Mouse (Mus musculus): ENCODE measurements around the gene Hbq1b.

The Hbq1b gene

GRCm38 (mm10) chr11:32286695-32287492, at the start of gene Hbq1b:
Gene Hbq1b, plus strand, starts transcription at chr11:32286965.
- peak; percentile 28 for DNase-seq (ENCODE audit: low read depth)

- DNase-seq (ENCODE audit: low read depth): no peak
These were observed 49.4 kb upstream of the Hbq1b start for GRCm38 (mm10) chr11:32237411-32237795.

GRCm38 (mm10) chr11:32238093-32238860, 48.5 kb upstream of the Hbq1b start:
- peak; percentile 63 for DNase-seq (ENCODE audit: low read depth)

GRCm38 (mm10) chr11:32241391-32241790, 45.4 kb upstream of the Hbq1b start:
- DNase-seq (ENCODE audit: low read depth): no peak

DNA sequence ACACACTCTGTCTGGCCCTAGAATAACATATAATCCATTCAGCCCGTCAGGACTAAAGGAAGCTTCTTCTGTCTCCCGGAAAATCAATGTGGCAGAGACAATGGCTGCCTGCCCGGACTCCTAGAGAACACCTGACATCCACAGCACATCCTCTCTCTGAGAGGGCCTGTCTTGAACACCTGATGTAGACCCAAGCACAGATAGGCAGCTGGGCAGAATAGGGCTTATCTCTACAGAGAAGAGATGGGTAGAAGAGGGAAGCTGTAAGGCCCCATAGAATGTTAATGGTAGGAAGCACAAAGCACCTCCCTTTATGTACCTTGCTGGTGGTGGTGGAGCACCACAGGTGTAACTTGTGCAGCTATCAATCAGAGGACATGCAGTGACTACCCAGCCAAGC, 44.6 kb upstream of the Hbq1b start:
- DNase-seq (ENCODE audit: low read depth): no peak

GRCm38 (mm10) chr11:32243205-32243955, 43.4 kb upstream of the Hbq1b start:
- no peak for DNase-seq (ENCODE audit: low read depth)

GRCm38 (mm10) chr11:32244064-32244463, 42.7 kb upstream of the Hbq1b start:
- no peak for DNase-seq (ENCODE audit: low read depth)

DNA sequence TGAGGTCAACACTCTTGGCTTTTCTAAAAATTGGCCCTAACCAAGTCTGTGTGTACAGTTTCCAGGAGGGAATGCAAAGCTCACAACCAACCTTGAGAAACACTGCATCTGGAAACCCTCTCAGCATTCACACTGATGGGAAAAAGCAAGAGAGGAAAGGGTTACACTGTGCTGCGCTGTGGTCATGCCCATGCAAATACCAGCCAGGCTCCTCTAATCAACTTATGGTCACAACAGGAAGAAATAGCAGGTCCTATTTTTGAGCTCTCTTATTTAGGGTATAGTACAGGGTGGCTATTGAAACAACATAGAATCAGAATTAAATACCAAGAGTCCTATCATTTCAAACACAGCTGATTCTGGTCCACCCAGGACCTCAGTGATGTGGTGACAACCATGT, 42.1 kb upstream of the Hbq1b start:
- DNase-seq (ENCODE audit: low read depth): no peak

GRCm38 (mm10) chr11:32245614-32246013, 41.2 kb upstream of the Hbq1b start:
- DNase-seq (ENCODE audit: low read depth): no peak

DNA sequence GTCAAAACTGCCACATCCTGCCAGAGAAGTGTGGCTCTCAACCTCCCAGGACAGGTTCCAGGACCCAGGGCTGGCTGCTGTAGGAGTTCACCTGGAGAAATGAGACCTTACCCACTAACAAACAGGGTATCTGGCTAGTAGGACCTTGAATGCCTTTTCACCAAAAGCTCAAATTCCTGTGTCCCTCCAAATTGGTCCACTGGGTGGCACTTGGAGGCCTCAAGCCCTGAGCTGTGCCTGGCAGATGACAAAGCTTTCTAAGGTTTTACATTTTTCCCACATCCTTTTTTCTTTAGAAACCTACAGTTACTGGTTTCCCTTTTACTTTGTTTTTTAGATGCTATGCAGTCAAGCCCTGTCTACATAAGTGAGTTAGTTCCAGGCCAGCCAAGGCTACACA, 39.7 kb upstream of the Hbq1b start:
- peak; percentile 60 for DNase-seq (ENCODE audit: low read depth)

DNA sequence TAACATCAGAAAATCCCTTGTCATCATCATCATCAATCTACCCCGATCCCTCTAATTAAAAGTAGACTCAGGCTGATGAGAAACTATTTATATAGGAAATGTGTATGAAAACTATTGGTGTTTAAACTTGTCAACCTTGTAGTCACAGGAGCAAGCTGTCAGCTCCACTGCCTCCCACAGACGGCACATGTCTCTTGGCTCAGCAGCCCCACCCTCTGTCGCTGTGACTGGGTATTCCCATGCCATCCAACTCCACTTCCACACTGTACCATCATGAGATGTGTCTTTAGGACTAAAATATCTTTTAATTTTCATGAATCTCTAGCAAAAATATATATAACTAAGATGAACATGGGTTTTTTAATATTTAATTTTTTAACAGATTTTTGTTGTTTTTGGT, 38.4 kb upstream of the Hbq1b start:
- no peak for DNase-seq (ENCODE audit: low read depth)

GRCm38 (mm10) chr11:32250880-32251763, 35.6 kb upstream of the Hbq1b start:
- DNase-seq (ENCODE audit: low read depth): peak; percentile 81

DNA sequence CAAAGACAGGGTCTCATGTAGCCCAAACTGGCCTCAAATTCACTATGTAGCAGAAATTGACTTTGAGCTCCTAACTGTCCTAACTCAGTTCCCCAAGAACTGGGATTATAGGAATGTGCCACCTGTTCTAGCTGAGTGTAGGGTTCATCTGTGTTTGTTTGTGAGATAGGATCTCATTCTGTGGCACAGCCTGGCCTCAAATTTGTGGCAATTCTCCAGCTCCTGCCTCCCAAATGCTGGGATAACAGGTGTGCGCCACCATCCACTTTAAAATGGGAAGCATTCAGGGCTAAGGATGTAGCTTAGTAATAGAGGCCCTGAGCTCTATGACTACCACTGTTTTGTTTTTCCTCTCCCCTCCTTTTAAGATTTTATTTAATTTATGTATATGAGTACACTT, 33.6 kb upstream of the Hbq1b start:
- no peak for DNase-seq (ENCODE audit: low read depth)

GRCm38 (mm10) chr11:32256146-32256545, 30.6 kb upstream of the Hbq1b start:
- no peak for DNase-seq (ENCODE audit: low read depth)

GRCm38 (mm10) chr11:32256566-32256965, 30.2 kb upstream of the Hbq1b start:
- no peak for DNase-seq (ENCODE audit: low read depth)

- peak; percentile 28 for DNase-seq (ENCODE audit: low read depth)
These were observed 23.9 kb upstream of the Hbq1b start for GRCm38 (mm10) chr11:32262674-32263415.

- peak; percentile 95 for DNase-seq (ENCODE audit: low read depth)
These were observed 21.5 kb upstream of the Hbq1b start for GRCm38 (mm10) chr11:32265117-32265738.

DNA sequence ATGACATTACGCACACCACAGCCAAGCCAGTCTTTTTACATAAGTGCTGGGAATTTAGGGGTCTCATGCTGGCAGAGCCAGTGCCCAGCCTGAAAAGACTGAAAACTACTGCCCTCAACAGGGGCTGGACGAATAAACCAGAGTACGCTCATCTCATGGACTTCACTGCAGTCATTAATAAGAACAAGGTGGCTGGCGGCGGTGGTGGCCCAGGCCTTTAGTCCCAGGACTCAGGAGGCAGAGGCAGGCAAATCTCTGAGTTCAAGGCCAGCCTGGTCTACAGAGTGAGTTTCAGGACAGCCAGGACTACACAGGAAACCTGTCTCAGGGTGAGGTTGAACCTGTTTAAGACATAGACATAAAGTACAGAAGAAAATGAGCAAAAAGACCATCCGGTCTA, 20.6 kb upstream of the Hbq1b start:
- DNase-seq (ENCODE audit: low read depth): no peak

DNA sequence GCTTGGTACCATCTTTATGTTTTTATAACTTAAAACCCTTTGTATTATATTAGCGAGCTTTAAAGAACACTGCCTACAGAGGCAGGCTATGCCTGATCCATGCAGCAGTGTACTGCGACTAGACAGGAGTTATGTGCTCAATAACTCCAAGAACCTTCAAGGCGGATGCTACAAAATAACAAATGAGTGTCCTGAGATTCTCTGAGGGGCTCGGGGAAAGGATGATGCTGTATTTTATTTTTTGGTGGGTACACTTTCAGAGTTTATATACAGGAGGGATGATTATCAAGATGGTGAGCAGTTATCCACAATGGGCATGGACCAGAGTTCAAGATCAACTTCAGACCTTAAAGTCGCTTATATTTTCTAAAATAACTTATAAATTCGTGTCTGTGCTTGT, 20.0 kb upstream of the Hbq1b start:
- DNase-seq (ENCODE audit: low read depth): no peak

DNA sequence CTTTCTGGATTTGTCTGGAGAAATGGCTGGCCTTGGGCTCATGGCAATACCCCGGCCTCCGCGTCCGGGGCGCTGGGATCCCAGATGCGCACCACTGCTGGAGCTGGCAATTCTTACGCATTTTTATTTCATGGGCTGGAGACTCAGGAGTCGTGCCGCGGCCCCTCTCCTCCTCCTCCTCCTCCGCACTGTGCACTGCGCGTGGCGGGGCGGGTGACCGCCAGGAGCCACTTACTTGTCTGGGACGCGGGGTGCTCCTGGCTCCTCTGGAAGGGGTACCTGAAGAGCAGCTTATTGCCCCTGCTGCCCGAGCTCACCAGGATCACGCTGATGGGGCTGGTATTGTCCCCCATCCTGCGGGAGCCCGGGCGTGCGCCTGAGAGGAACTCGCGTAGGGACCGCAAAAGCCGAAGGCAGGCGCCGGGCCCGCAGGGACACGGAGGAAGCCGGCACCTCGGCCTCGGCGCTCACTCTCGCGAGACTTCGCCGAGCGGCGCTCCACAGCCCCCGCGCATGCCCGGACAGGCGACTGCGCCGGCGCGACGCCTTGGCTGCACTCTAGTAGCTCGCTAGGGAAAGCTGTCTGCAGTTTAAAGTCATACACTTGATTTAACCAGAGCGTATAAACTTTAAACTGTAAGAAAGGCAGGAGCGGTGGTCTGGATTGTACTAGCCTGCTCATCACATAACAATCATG, 19.4 kb upstream of the Hbq1b start, which contains the start of gene Nprl3:
Nprl3 (minus strand) TSS at position 520 of the 697 bp plus-strand sequence.
- DNase-seq (ENCODE audit: low read depth): peak; percentile 91

Data from 416B (cell line).